9 mouse cellular contexts compared by ENCODE assay signal in the genomic region with DNA sequence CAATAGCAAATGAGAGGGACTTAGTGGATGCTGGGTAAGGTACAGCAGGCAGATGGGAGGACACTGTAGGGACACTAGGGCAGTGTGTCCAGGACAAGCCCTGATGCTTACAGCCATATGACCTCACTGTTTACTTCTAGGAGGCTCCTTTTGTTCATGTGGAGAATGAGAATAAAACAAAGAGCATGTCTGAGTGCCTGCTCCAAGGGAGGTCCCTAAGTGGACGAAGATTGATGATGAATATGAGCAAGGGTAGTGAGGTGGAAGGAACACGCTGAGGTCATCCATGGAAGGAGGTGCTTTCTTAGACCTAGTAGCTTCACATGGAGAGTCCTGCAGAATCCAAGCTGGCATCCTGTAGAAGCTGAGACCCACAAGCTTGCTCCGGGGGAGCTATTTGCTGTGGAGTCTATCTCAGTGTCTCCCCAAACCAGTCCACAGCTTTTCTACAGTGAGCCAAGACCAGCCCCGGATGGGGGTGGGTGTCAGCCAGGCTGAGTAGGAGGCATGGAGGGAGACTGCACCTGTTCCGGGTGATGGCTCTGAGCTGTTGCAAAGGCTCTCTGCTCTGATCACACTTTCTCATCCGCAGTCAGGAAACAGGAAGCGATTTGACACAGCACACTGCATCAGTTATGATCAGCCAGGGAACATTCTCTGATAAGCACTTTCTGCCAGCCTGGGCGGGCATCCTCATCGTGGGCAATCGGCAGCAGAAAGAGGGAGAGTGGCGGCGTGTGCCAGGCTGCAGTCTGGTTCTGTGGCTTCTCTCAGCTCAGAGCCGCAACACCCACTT.
DNase-seq lines count a peak whose midpoint lies in the region; TF ChIP-seq lines count a peak whose summit lies in the region.
"Had no signal": no experiment of that assay in that cellular context is flagged by ENCODE, and none has a peak within 500 bp of the region (broad histone marks: within the 10 kb centered on the region; RNA-seq: fewer than 3 reads in every experiment).

No protein-coding gene starts in this region.

- H3K4me3 ChIP-seq in gastrocnemius, adult 2 months = no peak overlapping the region
- H3K4me3 ChIP-seq: megakaryocyte, embryonic 14.5 days had no signal

- TF ChIP-seq CTCF in gastrocnemius, adult 2 months (IDR thresholded peaks at IDR 0.05) = no peak

- intact Hi-C loops in left cerebral cortex, postnatal 14 days (cut with DNase I) = no loop called here
- intact Hi-C loops in gastrocnemius, adult 2 months (cut with DNase I) = no loop called here

- peak; percentile 11 for DNase-seq in testis, postnatal 10 days (ENCODE audit: low spot score)
- no peak for DNase-seq in testis, postnatal 14 days (ENCODE audit: low spot score)
- DNase-seq in frontal cortex, postnatal 10 days (ENCODE audit: low spot score in 2 of 2) = peak; percentile 51 to 69
- peak; percentile 61 to 75 for DNase-seq in left cerebral cortex, postnatal 14 days (ENCODE audit: low spot score in 2 of 2)
- DNase-seq in thymus, postnatal 10 days (ENCODE audit: low spot score in 2 of 2) = peak; percentile 48 to 56
- DNase-seq in gastrocnemius, adult 2 months = no peak
- DNase-seq in ovary, postnatal 36 days (ENCODE audit: low spot score) = no peak
- DNase-seq in heart, adult 8-10 months (ENCODE audit: low spot score) = no peak

- no peak overlapping the region for H3K27ac ChIP-seq in gastrocnemius, adult 2 months

Comparison
In these comparisons a context has a peak if more than half of its experiments do, and no peak if none do; other contexts are left out.
1. DNase-seq: peak in testis, postnatal 10 days (single experiment), frontal cortex, postnatal 10 days (2 of 2), left cerebral cortex, postnatal 14 days (2 of 2) and thymus, postnatal 10 days (2 of 2); none in testis, postnatal 14 days (single experiment), gastrocnemius, adult 2 months (single experiment), ovary, postnatal 36 days (single experiment) and heart, adult 8-10 months (single experiment).